Mouse (Mus musculus) telencephalon, adult 2 months (tissue): Measurements from ENCODE around the gene Sh3bp5.
"Not testable (repeated sequence)": the region's sequence is repeated elsewhere in the genome, so short reads cannot be mapped to it uniquely, and the experiment has no call there.

Source experiments
- DNase-seq: peaks from one replicate; pipeline ENCODE4 v3.0.0-alpha.2; 2011; ENCODE audit warnings: low read depth, low spot score

Gene Sh3bp5

GRCm38 (mm10) chr14:31435930-31436693, at the start of gene Sh3bp5:
Gene Sh3bp5, minus strand, starts transcription at chr14:31436078.
- DNase-seq = no peak

GRCm38 (mm10) chr14:31482417-31482816, 46.5 kb upstream of the Sh3bp5 start:
- no peak for DNase-seq

DNA sequence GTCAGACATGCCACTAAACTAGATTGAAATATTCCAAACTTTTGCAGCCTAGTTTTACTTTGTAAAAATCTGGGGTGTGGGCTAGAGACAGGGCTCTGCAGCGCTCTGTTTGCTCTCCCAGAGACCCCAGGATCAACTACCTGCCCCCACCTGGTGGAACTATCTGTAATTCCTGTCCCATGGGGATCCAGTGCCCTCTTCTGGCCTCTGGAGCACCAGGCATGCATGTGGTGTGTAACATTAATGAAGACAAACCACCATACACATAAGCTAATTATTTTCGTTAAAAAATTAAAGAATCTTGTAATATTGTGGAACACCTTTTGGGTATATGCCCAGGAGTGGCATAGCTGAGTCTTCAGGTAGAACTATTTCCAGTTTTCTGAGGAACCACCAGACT, 37.4 kb upstream of the Sh3bp5 start:
- no peak for DNase-seq

GRCm38 (mm10) chr14:31472451-31473061, 36.7 kb upstream of the Sh3bp5 start:
- peak; percentile 52 for DNase-seq

- no peak for DNase-seq
These were observed 33.8 kb upstream of the Sh3bp5 start for GRCm38 (mm10) chr14:31469711-31470110.

DNA sequence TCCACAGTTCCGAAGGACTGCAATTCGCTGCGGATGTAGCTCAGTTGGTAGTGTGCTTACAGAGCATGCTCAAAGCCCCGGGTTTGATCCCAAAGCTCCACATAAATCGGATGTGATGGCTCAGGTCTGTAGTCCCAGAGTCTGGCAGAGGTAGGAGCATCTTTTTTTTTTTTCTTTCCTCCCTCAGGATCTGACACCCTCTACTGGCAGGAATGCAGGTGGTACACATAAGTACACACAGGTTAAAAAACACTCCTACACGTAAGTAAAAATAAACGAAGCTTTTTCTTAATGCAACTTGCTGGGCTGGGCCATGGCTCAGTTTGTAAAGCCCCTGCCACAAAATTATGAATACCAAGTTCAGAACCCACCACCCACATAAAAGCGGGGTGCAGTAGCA, 28.3 kb upstream of the Sh3bp5 start:
- no peak for DNase-seq

DNA sequence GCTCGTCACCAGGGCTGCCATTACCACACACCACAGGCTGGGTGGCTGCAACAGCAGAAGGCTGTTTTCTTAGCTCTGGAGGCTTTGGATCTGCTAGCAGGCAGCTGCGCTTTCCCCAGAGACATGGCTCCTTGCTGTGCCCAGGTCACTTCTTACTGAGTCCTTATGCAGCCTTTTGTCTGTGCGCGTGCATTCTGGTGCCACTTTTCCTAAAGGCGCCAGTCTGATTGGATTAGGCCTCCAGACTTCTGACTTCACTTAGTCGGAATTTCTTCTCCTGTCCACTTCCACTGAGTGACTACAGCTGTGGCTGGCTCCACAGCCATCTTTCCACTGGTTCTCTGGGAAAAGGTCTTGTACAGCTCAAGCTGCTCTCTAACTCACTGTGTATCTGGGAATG, 27.0 kb upstream of the Sh3bp5 start:
- DNase-seq = no peak

- DNase-seq = not testable (repeated sequence)
These were observed 26.3 kb upstream of the Sh3bp5 start for GRCm38 (mm10) chr14:31462226-31462625.

GRCm38 (mm10) chr14:31458006-31458405, 22.1 kb upstream of the Sh3bp5 start:
- DNase-seq = no peak

GRCm38 (mm10) chr14:31456064-31456721, 20.3 kb upstream of the Sh3bp5 start:
- DNase-seq = no peak

- DNase-seq = no peak
These were observed 19.1 kb upstream of the Sh3bp5 start for GRCm38 (mm10) chr14:31454849-31455566.

GRCm38 (mm10) chr14:31453946-31454345, 18.1 kb upstream of the Sh3bp5 start:
- DNase-seq = not testable (repeated sequence)

- no peak for DNase-seq
These were observed 13.1 kb upstream of the Sh3bp5 start for GRCm38 (mm10) chr14:31448994-31449393.

DNA sequence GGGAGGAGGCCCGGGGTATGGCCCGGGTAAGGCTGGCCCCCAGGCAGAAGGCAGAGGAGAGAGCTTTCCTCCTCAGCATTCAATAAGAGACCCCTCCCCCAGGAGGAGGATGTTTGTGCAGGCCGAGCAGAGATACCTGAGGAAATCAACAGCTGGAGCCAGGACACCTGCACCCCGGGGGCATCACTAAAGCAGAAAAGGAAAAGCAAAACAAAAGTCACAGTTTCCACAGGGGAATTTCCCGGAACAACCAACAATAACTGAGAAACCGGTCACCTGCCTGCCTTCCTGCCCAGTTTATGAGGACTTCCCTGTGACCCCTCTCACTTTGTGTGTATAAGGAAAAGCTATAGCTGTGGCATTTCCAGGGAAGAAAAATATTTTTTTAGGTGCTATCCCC, 7.7 kb upstream of the Sh3bp5 start:
- no peak for DNase-seq

DNA sequence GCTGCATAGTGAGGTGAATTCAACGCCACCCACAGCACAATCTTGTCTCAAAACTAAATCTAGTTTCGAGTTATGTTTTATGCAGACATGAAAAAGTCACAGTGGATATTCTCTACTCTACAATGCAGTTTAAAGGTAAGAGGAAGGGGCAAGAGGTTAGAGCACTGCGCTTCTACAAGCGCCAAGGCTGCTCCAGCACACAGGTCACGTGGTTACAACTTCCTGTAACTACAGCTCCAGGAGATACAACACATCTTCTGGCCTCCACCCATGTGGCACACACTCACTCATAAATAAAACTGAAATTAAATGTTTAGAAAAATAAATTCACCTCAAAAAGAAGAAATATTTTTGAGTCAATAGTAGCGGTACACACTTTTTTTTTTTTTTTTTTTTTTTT, 4.8 kb upstream of the Sh3bp5 start:
- no peak for DNase-seq

DNA sequence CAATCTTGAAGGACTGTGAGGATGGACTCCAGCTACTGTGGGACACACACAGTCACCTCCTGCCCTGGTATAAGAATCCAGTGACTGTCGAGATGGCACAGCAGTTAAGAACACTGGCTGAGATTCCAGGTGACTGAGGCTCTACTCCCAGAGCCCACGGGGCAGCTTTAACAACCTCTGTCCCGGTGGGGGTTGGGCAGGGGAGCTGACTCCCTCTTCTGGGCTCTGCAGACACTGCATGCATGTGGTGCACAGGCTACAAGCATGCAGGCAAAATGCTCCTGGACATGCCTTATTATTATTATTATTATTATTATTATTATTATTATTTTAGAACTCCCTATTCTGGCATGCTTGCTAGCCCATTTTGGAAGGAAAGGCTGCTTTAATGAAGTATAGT, 4.4 kb upstream of the Sh3bp5 start:
- DNase-seq = no peak

GRCm38 (mm10) chr14:31439279-31439678, 3.4 kb upstream of the Sh3bp5 start:
- no peak for DNase-seq

GRCm38 (mm10) chr14:31437826-31438529, 2.1 kb upstream of the Sh3bp5 start:
- no peak for DNase-seq

GRCm38 (mm10) chr14:31435018-31435915, 611 bp downstream of the Sh3bp5 start:
- no peak for DNase-seq

DNA sequence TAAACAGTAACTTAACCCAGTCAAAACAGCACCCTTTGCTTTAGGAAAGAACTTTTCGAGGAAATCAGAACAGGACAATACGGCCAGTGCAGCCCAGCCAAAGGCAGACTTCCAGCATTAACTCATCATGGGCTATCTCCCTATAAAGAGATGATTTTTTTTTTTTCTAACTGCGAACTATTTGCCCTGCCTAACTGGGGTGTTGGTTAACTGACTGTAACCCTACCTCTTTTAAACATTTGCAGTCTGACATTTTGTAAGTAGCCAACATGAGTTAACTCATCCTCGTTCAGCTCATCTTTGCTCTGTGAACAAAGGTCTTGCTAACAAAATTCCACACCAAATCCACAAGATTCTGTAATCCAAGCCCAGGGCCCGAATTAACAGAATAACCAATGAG, 1.5 kb downstream of the Sh3bp5 start:
- no peak for DNase-seq
